Mouse (Mus musculus): ENCODE measurements around the gene Majin. TPM values are rescaled to one million over a fixed set of nuclear protein-coding genes. Genes with fewer than 3 reads are reported as not detected.

Gene Majin
- polyA plus RNA-seq, 1 experiment from 2014 or later, result not detected

DNA sequence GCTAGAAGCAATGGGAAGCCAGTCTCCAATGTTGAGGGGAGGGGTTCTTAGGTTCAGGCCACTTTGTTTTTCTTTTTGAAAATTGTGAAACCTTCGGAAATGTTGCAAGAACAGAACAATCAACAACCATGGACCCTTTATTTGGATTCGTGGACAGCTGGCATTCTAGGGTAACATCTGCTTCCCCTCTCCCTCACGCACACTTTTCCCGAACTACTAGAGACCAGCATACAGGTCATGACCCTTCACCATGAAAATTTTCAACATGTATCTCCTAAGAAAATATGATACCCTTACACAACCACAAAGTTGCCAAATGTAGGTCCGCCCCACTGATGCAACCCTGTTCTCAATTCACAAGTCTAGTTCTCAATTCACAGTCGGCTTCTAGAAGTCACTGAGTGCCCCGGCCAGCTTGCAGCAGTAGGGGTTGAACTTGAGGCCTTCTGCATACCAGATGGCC, 84.5 kb downstream of the Majin start:
- no peak for DNase-seq (ENCODE audit: low spot score)
- 84% methylated on average over 7 of the region's 7 CpGs for WGBS

DNA sequence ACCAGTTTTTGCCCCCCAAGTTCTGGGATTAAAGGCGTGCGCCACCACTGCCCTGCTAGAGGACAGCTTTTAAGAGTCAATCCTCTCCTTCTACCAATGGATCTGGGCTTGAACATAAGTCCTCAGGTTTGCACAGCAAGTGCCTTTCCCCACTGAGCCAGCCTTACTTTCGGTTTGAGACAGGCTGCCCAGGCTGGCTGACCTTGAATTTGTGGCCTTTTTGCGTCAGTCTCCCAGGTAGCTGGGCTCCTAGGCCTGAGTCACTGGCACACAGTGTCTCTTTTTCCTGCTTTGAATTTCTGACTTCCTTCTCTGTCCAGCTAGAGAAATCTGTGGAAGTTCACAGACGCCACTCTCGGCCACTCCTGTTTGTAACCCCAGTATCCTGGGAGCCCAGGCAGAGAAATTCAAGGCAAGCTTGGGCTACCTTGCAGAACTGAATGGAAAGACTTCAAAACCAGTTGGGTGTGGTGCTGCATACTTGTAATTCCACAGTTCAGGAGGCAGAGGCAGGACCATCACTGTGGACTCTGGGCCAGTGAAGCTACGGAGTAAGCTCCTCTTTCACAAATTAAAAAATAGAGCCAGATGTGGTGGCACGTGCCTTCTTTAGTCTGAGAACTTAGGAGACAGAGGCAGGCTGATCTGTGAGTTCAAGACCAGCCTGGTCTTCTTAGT, 85.7 kb downstream of the Majin start:
- Histone ChIP-seq H3K27ac (replicated peaks) (no peak overlapping the region), H3K4me1 (peaks cover 14% of the 10 kb centered on the region), H3K9me3 (no peaks in the 10 kb centered on the region), H3K36me3 (replicated peaks) (no peaks in the 10 kb centered on the region), H3K27me3 (replicated peaks; ENCODE audit: low read depth, poor library complexity, severe bottlenecking) (peaks cover 6% of the 10 kb centered on the region), H3K4me3 (no peak overlapping the region)
- no peak for DNase-seq (ENCODE audit: low spot score)
- 86% methylated on average over 8 of the region's 8 CpGs for WGBS

More for the DNA sequence above, 84.5 kb downstream of the Majin start:
- no peaks in the 10 kb centered on the region for H3K36me3 ChIP-seq (replicated peaks)
- H3K27ac ChIP-seq (replicated peaks), result no peak overlapping the region
- H3K9me3 ChIP-seq, result no peaks in the 10 kb centered on the region
- no peak overlapping the region for H3K4me3 ChIP-seq
- peaks cover 6% of the 10 kb centered on the region for H3K27me3 ChIP-seq (replicated peaks; ENCODE audit: low read depth, poor library complexity, severe bottlenecking)
- peaks cover 12% of the 10 kb centered on the region for H3K4me1 ChIP-seq

DNA sequence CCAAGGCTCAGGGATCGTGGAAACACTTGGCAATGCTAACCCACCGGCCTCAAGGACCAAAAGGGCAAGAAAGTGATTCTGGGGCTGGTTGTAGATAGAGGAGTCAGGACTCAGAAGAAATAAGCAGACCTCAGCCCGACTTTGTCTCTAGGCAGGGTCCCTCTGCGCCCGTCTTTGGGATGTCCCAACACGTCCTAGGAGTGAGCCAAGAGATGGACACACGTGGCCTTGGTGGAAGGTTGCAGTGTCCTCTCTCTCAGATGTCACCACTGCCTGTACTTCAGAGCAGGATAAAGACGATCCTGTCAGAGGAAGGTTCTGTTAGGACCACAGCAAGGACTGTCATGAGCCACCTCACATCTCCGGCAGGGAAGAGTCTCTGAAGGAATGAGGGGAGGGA, 86.5 kb downstream of the Majin start:
- no peaks in the 10 kb centered on the region for H3K9me3 ChIP-seq
- H3K4me3 ChIP-seq, result peak overlapping the region; percentile 17; the same call in 1 of the 2 replicates
- H3K27ac ChIP-seq (replicated peaks), result no peak overlapping the region
- no peak for DNase-seq (ENCODE audit: low spot score)
- 59% methylated on average over 9 of the region's 9 CpGs for WGBS
- H3K4me1 ChIP-seq, result peaks cover 21% of the 10 kb centered on the region
- H3K36me3 ChIP-seq (replicated peaks), result no peaks in the 10 kb centered on the region
- peaks cover 6% of the 10 kb centered on the region for H3K27me3 ChIP-seq (replicated peaks; ENCODE audit: low read depth, poor library complexity, severe bottlenecking)

DNA sequence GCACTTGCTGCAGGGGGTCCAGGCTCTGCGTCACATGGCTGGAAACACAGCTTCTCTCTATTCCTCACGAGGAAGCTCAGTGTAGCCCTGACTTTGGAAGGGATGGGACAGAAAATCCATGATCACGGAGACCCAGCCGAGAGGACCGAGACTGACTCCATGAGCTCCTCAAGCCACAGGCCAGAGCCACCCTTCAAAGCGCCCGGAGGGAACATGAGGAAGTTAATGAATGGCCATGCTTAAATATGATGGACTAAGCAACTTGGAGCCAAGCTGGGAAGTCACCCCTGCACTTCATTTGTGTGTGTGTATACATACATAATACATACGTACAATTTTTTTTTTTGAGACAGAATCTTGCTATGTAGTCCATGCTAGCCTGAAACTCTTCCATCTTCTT, 87.0 kb downstream of the Majin start:
- no peak overlapping the region for H3K27ac ChIP-seq (replicated peaks)
- no peaks in the 10 kb centered on the region for H3K36me3 ChIP-seq (replicated peaks)
- WGBS, result 39% methylated on average over 8 of the region's 8 CpGs
- H3K4me3 ChIP-seq, result peak overlapping the region; percentile 17; the same call in 1 of the 2 replicates
- H3K4me1 ChIP-seq, result peaks cover 26% of the 10 kb centered on the region
- DNase-seq (ENCODE audit: low spot score), result no peak
- peaks cover 6% of the 10 kb centered on the region for H3K27me3 ChIP-seq (replicated peaks; ENCODE audit: low read depth, poor library complexity, severe bottlenecking)
- H3K9me3 ChIP-seq, result no peaks in the 10 kb centered on the region

DNA sequence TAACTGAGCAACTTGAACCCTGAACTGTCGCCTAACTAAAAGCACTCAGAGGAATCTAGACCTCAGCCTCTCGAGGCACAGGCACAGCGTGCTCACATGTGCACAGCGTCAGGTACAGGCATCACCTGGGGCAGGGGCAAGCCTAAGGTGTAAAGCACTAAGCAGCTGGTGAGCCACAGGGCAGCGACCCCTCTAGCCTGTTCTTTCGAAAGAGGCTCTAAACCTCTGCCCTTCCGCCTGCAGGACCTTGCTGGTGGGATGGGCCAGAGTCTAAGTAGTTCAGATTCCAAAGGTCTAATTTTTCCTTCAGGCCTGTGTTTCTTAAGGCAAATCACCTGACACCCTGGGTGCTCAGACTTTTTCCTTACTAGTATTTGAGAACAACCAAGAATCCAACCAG, 87.9 kb downstream of the Majin start:
- Histone ChIP-seq H3K4me1 (peaks cover 27% of the 10 kb centered on the region), H3K27ac (replicated peaks) (no peak overlapping the region), H3K9me3 (no peaks in the 10 kb centered on the region), H3K36me3 (replicated peaks) (no peaks in the 10 kb centered on the region), H3K4me3 (no peak overlapping the region), H3K27me3 (replicated peaks; ENCODE audit: low read depth, poor library complexity, severe bottlenecking) (peaks cover 6% of the 10 kb centered on the region)
- WGBS, result 66% methylated on average over 7 of the region's 7 CpGs
- no peak for DNase-seq (ENCODE audit: low spot score)

DNA sequence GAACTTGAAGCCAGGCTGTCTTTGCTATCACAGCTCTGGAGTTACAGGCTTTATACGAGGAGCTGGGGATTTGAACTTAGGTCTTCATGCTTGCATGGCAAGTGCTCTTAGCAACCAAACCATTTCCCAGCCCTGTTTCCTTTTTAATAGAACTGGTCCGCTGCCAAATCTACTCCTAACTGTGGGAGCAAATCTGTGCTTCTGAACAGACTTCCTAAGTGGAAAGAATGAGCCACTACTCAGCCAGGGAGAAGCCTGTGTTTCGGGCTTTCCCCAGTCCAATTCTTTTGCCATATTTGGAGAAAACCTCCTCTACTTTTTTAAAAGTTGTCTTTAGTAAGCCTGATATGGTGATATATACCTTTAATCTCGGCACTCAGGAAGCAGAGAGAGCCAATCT, 88.5 kb downstream of the Majin start:
- no peak overlapping the region for H3K4me3 ChIP-seq
- no peaks in the 10 kb centered on the region for H3K36me3 ChIP-seq (replicated peaks)
- no peak overlapping the region for H3K27ac ChIP-seq (replicated peaks)
- DNase-seq (ENCODE audit: low spot score), result no peak
- WGBS, result 83% methylated on average over 4 of the region's 4 CpGs
- H3K27me3 ChIP-seq (replicated peaks; ENCODE audit: low read depth, poor library complexity, severe bottlenecking), result peaks cover 6% of the 10 kb centered on the region
- no peaks in the 10 kb centered on the region for H3K9me3 ChIP-seq
- peaks cover 33% of the 10 kb centered on the region for H3K4me1 ChIP-seq

DNA sequence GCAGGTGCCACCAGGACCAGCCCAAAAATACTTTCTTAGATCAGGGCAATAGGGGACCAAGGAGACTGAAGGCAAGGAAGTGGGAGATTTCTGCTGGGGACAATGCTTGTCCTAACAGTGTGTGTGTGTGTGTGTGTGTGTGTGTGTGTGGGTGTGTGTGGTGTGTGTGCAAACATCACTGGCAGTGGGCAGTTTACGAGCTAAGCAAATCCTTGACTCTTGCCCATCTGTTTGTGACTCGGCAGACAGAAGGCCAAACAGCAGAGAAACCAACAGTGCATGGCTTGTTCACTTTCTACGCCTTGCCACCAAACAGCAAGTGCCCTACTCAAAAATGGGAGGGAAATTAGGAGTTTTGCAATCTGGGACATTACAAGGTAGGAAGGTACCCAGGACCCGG, 89.4 kb downstream of the Majin start:
- Histone ChIP-seq H3K4me1 (peaks cover 39% of the 10 kb centered on the region), H3K27me3 (replicated peaks; ENCODE audit: low read depth, poor library complexity, severe bottlenecking) (peaks cover 6% of the 10 kb centered on the region; the same call in 1 of the 2 replicates), H3K27ac (replicated peaks) (no peak overlapping the region), H3K36me3 (replicated peaks) (peaks cover 1% of the 10 kb centered on the region; the same call in 1 of the 2 replicates), H3K9me3 (no peaks in the 10 kb centered on the region), H3K4me3 (peak overlapping the region; percentile 3; the same call in 1 of the 2 replicates)
- no peak for DNase-seq (ENCODE audit: low spot score)
- WGBS, result 91% methylated on average over 4 of the region's 4 CpGs

MicroRNAs within 50 kb of the gene (microRNA counts, 519-probe panel; counts per million panel counts)
- microRNA mmu-miR-192, result 188 counts per million, percentile 57 among the panel's probes with 10 or more counts

Small RNA genes lying within 50 kb of the gene (microRNA-seq; reads per million reads assigned to microRNA genes)
- gene Mir192 (77.2 reads per million, percentile 46 among the genes with 10 or more reads in this experiment), gene Mir194-2 (65.9 reads per million, percentile 44 among the genes with 10 or more reads in this experiment)

Other genes starting within 250 kb of the Majin start
- 119 and 120 TPM in 2 replicates for gene Pola2, start 220.2 kb upstream of the Majin start, polyA plus RNA-seq (2016; fragmentation: Nextera tagmentation; extraction: Ambion mirVana)
- not detected in 2 replicates for gene Slc22a20, start 198.2 kb upstream of the Majin start, polyA plus RNA-seq (2016; fragmentation: Nextera tagmentation; extraction: Ambion mirVana)
- 2.9 and 3.2 TPM in 2 replicates for gene Capn1, start 168.5 kb upstream of the Majin start, polyA plus RNA-seq (2016; fragmentation: Nextera tagmentation; extraction: Ambion mirVana)
- 34.5 and 38.1 TPM in 2 replicates for gene Syvn1, start 137.8 kb upstream of the Majin start, polyA plus RNA-seq (2016; fragmentation: Nextera tagmentation; extraction: Ambion mirVana)
- gene Mrpl49, start 126.6 kb upstream of the Majin start, polyA plus RNA-seq (2016; fragmentation: Nextera tagmentation; extraction: Ambion mirVana), result 82.5 and 84.6 TPM in 2 replicates
- 831 and 861 TPM in 2 replicates for gene Fau, start 126.5 kb upstream of the Majin start, polyA plus RNA-seq (2016; fragmentation: Nextera tagmentation; extraction: Ambion mirVana)
- gene Znhit2, start 123.2 kb upstream of the Majin start, polyA plus RNA-seq (2016; fragmentation: Nextera tagmentation; extraction: Ambion mirVana), result 33.8 and 35.6 TPM in 2 replicates
- 30.3 and 31.4 TPM in 2 replicates for gene Tm7sf2, start 116.0 kb upstream of the Majin start, polyA plus RNA-seq (2016; fragmentation: Nextera tagmentation; extraction: Ambion mirVana)
- 70.5 and 71.9 TPM in 2 replicates for gene Vps51, start 107.2 kb upstream of the Majin start, polyA plus RNA-seq (2016; fragmentation: Nextera tagmentation; extraction: Ambion mirVana)
- gene Tmem262, start 104.4 kb upstream of the Majin start, polyA plus RNA-seq (2016; fragmentation: Nextera tagmentation; extraction: Ambion mirVana), result not detected in 2 replicates
- 2.0 TPM in 2 replicates for gene Gm28374, start 102.1 kb upstream of the Majin start, polyA plus RNA-seq (2016; fragmentation: Nextera tagmentation; extraction: Ambion mirVana)
- 75.7 and 79.7 TPM in 2 replicates for gene Zfpl1, start 99.4 kb upstream of the Majin start, polyA plus RNA-seq (2016; fragmentation: Nextera tagmentation; extraction: Ambion mirVana)
- 66.2 and 70.1 TPM in 2 replicates for gene Cdca5, start 99.4 kb upstream of the Majin start, polyA plus RNA-seq (2016; fragmentation: Nextera tagmentation; extraction: Ambion mirVana)
- gene AC131692.1, start 90.0 kb upstream of the Majin start, polyA plus RNA-seq (2016; fragmentation: Nextera tagmentation; extraction: Ambion mirVana), result 0.41 and 0.56 TPM in 2 replicates
- 0.87 and 0.89 TPM in 2 replicates for gene Naaladl1, start 78.6 kb upstream of the Majin start, polyA plus RNA-seq (2016; fragmentation: Nextera tagmentation; extraction: Ambion mirVana)
- 66.1 and 67.7 TPM in 2 replicates for gene Sac3d1, start 65.7 kb upstream of the Majin start, polyA plus RNA-seq (2016; fragmentation: Nextera tagmentation; extraction: Ambion mirVana)
- 29.1 and 30.2 TPM in 2 replicates for gene Snx15, start 56.1 kb upstream of the Majin start, polyA plus RNA-seq (2016; fragmentation: Nextera tagmentation; extraction: Ambion mirVana)
- gene Batf2, start 43.4 kb upstream of the Majin start, polyA plus RNA-seq (2016; fragmentation: Nextera tagmentation; extraction: Ambion mirVana), result not detected in 2 replicates
- gene Arl2, start 42.8 kb upstream of the Majin start, polyA plus RNA-seq (2016; fragmentation: Nextera tagmentation; extraction: Ambion mirVana), result 111 and 112 TPM in 2 replicates
- gene Gpha2, start 42.0 kb downstream of the Majin start, polyA plus RNA-seq (2016; fragmentation: Nextera tagmentation; extraction: Ambion mirVana), result 0.98 and 1.3 TPM in 2 replicates
- gene Ppp2r5b, start 51.5 kb downstream of the Majin start, polyA plus RNA-seq (2016; fragmentation: Nextera tagmentation; extraction: Ambion mirVana), result 25.5 and 26.3 TPM in 2 replicates
- 12.5 and 13.6 TPM in 2 replicates for gene Atg2a, start 57.3 kb downstream of the Majin start, polyA plus RNA-seq (2016; fragmentation: Nextera tagmentation; extraction: Ambion mirVana)
- 81.8 and 83.5 TPM in 2 replicates for gene Ehd1, start 92.3 kb downstream of the Majin start, polyA plus RNA-seq (2016; fragmentation: Nextera tagmentation; extraction: Ambion mirVana)
- 0.12 and 0.39 TPM in 2 replicates for gene Cdc42bpg, start 122.1 kb downstream of the Majin start, polyA plus RNA-seq (2016; fragmentation: Nextera tagmentation; extraction: Ambion mirVana)
- 122 and 130 TPM in 2 replicates for gene Men1, start 150.6 kb downstream of the Majin start, polyA plus RNA-seq (2016; fragmentation: Nextera tagmentation; extraction: Ambion mirVana)
- gene Map4k2, start 156.7 kb downstream of the Majin start, polyA plus RNA-seq (2016; fragmentation: Nextera tagmentation; extraction: Ambion mirVana), result 11.0 and 14.0 TPM in 2 replicates
- 185 and 205 TPM in 2 replicates for gene Sf1, start 179.3 kb downstream of the Majin start, polyA plus RNA-seq (2016; fragmentation: Nextera tagmentation; extraction: Ambion mirVana)
- gene Pygm, start 200.0 kb downstream of the Majin start, polyA plus RNA-seq (2016; fragmentation: Nextera tagmentation; extraction: Ambion mirVana), result 1.1 and 2.2 TPM in 2 replicates
- gene Rasgrp2, start 215.0 kb downstream of the Majin start, polyA plus RNA-seq (2016; fragmentation: Nextera tagmentation; extraction: Ambion mirVana), result 14.2 and 18.6 TPM in 2 replicates
- 1.9 TPM in 2 replicates for gene Nrxn2, start 234.3 kb downstream of the Majin start, polyA plus RNA-seq (2016; fragmentation: Nextera tagmentation; extraction: Ambion mirVana)